Mouse (Mus musculus) ovary, postnatal 10 days (tissue): ENCODE measurements around the gene Setd5.
A peak's percentile ranks its signal among the peaks of the same experiment; 100 is the strongest.

Experiments
- DNase-seq: peaks from one replicate; pipeline ENCODE4 v3.0.0; 2022; ENCODE audit warnings: low spot score

Gene Setd5

GRCm38 (mm10) chr6:113193765-113194460 lies 116.7 kb downstream of the Setd5 start:
- DNase-seq: peak; percentile 18

- no peak for DNase-seq
Measured at GRCm38 (mm10) chr6:113194517-113194840, 117.3 kb downstream of the Setd5 start.

GRCm38 (mm10) chr6:113194841-113195595 lies 117.9 kb downstream of the Setd5 start, which contains the start of gene Lhfpl4:
Gene Lhfpl4, minus strand, starts transcription at chr6:113195384.
- DNase-seq: no peak

GRCm38 (mm10) chr6:113195596-113195992 lies 118.4 kb downstream of the Setd5 start:
- DNase-seq: no peak
